Mouse (Mus musculus) liver, embryonic 14.5 days (tissue): ENCODE measurements around the gene Vamp9.

ENCODE experiments used
- CTCF ChIP-seq: IDR thresholded peaks from 2 replicates; pipeline ENCODE4 v1.5.1; 2016; ENCODE audit warnings: antibody characterized with exemption, low read depth, control low read depth
- EP300 ChIP-seq: IDR thresholded peaks from 2 replicates; pipeline ENCODE4 v1.6.1; 2016; ENCODE audit warnings: antibody characterized with exemption, low read depth

DNA sequence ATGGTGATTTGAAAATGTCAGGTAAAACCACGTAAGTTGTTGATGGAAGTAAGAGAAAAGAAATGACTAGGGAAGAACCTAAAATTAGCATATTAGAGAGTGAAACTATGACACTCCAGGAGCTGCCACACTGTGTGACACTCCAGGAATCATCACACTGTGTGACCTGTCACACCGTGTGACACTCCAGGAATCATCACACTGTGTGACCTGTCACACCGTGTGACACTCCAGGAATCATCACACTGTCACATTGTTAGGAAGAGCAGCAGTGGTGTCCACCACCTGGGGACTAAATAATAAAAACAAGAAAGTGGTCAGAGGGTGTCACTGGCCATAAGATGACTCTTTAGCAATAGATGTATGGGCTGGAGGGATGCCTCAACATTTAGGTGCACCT, 33.4 kb downstream of the Vamp9 start:
- TF ChIP-seq CTCF, result no peak
- no peak for TF ChIP-seq EP300
